Mouse (Mus musculus) stomach, postnatal 0 days (tissue): Measurements from ENCODE around the gene Des.

Experiments used
- CTCF ChIP-seq: IDR thresholded peaks from 2 replicates; pipeline ENCODE4 v1.5.1; 2016; ENCODE audit warnings: antibody characterized with exemption, low read depth, mild to moderate bottlenecking, moderate library complexity
- EP300 ChIP-seq: optimal IDR thresholded peaks from 2 replicates; pipeline ENCODE3; 2016; ENCODE audit warnings: antibody characterized with exemption

- TF ChIP-seq CTCF (no peak), EP300 (no peak)
These were observed 21.9 kb upstream of the Des start for GRCm38 (mm10) chr1:75338091-75338694.
